Mouse (Mus musculus) kidney, adult 2 months (tissue): ENCODE measurements around the gene Rnase11.

Source experiments
- CTCF ChIP-seq: fragments of 200-500 bp; conservative IDR thresholded peaks from 2 replicates; pipeline ENCODE4 v1.5.1; 2011; ENCODE audit warnings: low read depth, mild to moderate bottlenecking, control low read depth, low read length, moderate library complexity, mixed read lengths; ENCODE audit not compliant: insufficient read depth, insufficient read length
- POLR2A ChIP-seq: fragments of 200-500 bp; IDR thresholded peaks from one replicate; pipeline ENCODE4 v1.6.1; 2011; ENCODE audit warnings: low read depth, low read length, control low read depth

GRCm38 (mm10) chr14:51090921-51091900 is 41.2 kb upstream of the Rnase11 start, which contains the start of the genes Rnase4 and Ang:
- no peak for TF ChIP-seq CTCF
- no peak for TF ChIP-seq POLR2A
